ENCODE assay signal across 17 mouse cellular contexts in genomic region chr6:15910420-15911167, GRCm38 (mm10).
A peak's percentile ranks its signal among the peaks of the same experiment; 100 is the strongest.
DNase-seq lines count a peak whose midpoint lies in the region; ATAC-seq and TF ChIP-seq lines count a peak whose summit lies in the region.
"Had no signal": no experiment of that assay in that cellular context is flagged by ENCODE, and none has a peak within 500 bp of the region (broad histone marks: within the 10 kb centered on the region; RNA-seq: fewer than 3 reads in every experiment).

No protein-coding gene starts in this region.

- TF ChIP-seq CTCF in stomach, postnatal 0 days (IDR thresholded peaks at IDR 0.05; ENCODE audit: low read depth) = no peak

- peak; percentile 64; the same call in 1 of the 2 replicates for ATAC-seq in hindbrain, embryonic 11.5 days (ENCODE audit: low FRiP score)
- peak; percentile 37; the same call in 1 of the 2 replicates for ATAC-seq in stomach, embryonic 14.5 days (ENCODE audit: insufficient number of reproducible peaks, insufficient read depth, low FRiP score, low read depth)
- no peak for ATAC-seq in stomach, postnatal 0 days (ENCODE audit: low FRiP score, low TSS enrichment)
- ATAC-seq in limb, embryonic 12.5 days (ENCODE audit: insufficient number of reproducible peaks, insufficient read depth, low FRiP score, low TSS enrichment, low read depth) = peak; percentile 37; the same call in 1 of the 2 replicates
- ATAC-seq: inflammation-experienced regulatory T-cells, adult 6 months had no signal

- no peak overlapping the region for H3K4me3 ChIP-seq in hindbrain, embryonic 11.5 days (ENCODE audit: low read depth, low read length)
- H3K4me3 ChIP-seq in hindbrain, embryonic 10.5 days = no peak overlapping the region
- H3K4me3 ChIP-seq in stomach, embryonic 14.5 days (ENCODE audit: low read depth, low read length) = no peak overlapping the region
- no peak overlapping the region for H3K4me3 ChIP-seq in stomach, postnatal 0 days (ENCODE audit: low read depth, low read length)
- no peak overlapping the region for H3K4me3 ChIP-seq in limb, embryonic 12.5 days (replicated peaks)
- H3K4me3 ChIP-seq: layer of hippocampus, adult 2 months; left cerebral cortex, adult 2 months; limb, embryonic 15.5 days had no signal

- 46% methylated on average over 1 of the region's 1 CpGs for WGBS in hindbrain, embryonic 11.5 days
- WGBS in hindbrain, embryonic 10.5 days = 59% methylated on average over 1 of the region's 1 CpGs
- WGBS in stomach, embryonic 14.5 days = 48% methylated on average over 1 of the region's 1 CpGs
- 60% methylated on average over 1 of the region's 1 CpGs for WGBS in stomach, postnatal 0 days
- WGBS in limb, embryonic 12.5 days = 58% methylated on average over 1 of the region's 1 CpGs

- no peaks in the 10 kb centered on the region for H3K36me3 ChIP-seq in hindbrain, embryonic 11.5 days (ENCODE audit: control insufficient read depth, insufficient read depth, low read length)
- no peaks in the 10 kb centered on the region for H3K36me3 ChIP-seq in hindbrain, embryonic 10.5 days
- H3K36me3 ChIP-seq in stomach, embryonic 14.5 days (ENCODE audit: control insufficient read depth, insufficient read depth, low read length) = no peaks in the 10 kb centered on the region
- no peaks in the 10 kb centered on the region for H3K36me3 ChIP-seq in stomach, postnatal 0 days (ENCODE audit: control insufficient read depth, insufficient read depth, low read length)
- no peaks in the 10 kb centered on the region for H3K36me3 ChIP-seq in limb, embryonic 12.5 days
- H3K36me3 ChIP-seq: G1E; limb, embryonic 15.5 days had no signal

- H3K27ac ChIP-seq in hindbrain, embryonic 11.5 days (ENCODE audit: low read depth, low read length) = no peak overlapping the region
- H3K27ac ChIP-seq in hindbrain, embryonic 10.5 days = no peak overlapping the region
- H3K27ac ChIP-seq in stomach, embryonic 14.5 days (ENCODE audit: low read length) = no peak overlapping the region
- no peak overlapping the region for H3K27ac ChIP-seq in stomach, postnatal 0 days (replicated peaks)
- no peak overlapping the region for H3K27ac ChIP-seq in limb, embryonic 12.5 days
- H3K27ac ChIP-seq: kidney, postnatal 0 days; layer of hippocampus, adult 2 months; left cerebral cortex, adult 2 months; limb, embryonic 15.5 days had no signal

- no peak overlapping the region for H3K4me2 ChIP-seq in hindbrain, embryonic 11.5 days (replicated peaks; ENCODE audit: low read depth, low read length)
- H3K4me2 ChIP-seq in stomach, embryonic 14.5 days (replicated peaks; ENCODE audit: low read depth, low read length) = no peak overlapping the region
- H3K4me2 ChIP-seq in stomach, postnatal 0 days (replicated peaks; ENCODE audit: low read depth) = no peak overlapping the region
- H3K4me2 ChIP-seq in limb, embryonic 12.5 days = no peak overlapping the region
- H3K4me2 ChIP-seq: limb, embryonic 15.5 days; lung, embryonic 14.5 days had no signal

- no peak overlapping the region for H3K9ac ChIP-seq in hindbrain, embryonic 11.5 days (ENCODE audit: low read depth, low read length)
- H3K9ac ChIP-seq in stomach, embryonic 14.5 days (replicated peaks; ENCODE audit: low read depth, low read length) = no peak overlapping the region
- no peak overlapping the region for H3K9ac ChIP-seq in stomach, postnatal 0 days (ENCODE audit: low read length)
- no peak overlapping the region for H3K9ac ChIP-seq in limb, embryonic 12.5 days (replicated peaks)
- H3K9ac ChIP-seq: limb, embryonic 15.5 days; lung, embryonic 14.5 days had no signal

- DNase-seq in hindbrain, embryonic 11.5 days (ENCODE audit: low spot score) = no peak
- no peak for DNase-seq in hindbrain, embryonic 10.5 days (ENCODE audit: low spot score)
- DNase-seq in stomach, postnatal 0 days (ENCODE audit: low spot score) = no peak
- DNase-seq in layer of hippocampus, adult 9-10 months (ENCODE audit: low spot score) = no peak
- DNase-seq in cerebellum, postnatal 36 days = no peak
- DNase-seq: cerebellum, adult 11 months; gastrocnemius, postnatal 36 days; lung, embryonic 14.5 days; thymus, postnatal 14 days had no signal

- H3K4me1 ChIP-seq in hindbrain, embryonic 11.5 days (replicated peaks; ENCODE audit: control insufficient read depth, insufficient read depth, low read length) = no peaks in the 10 kb centered on the region
- H3K4me1 ChIP-seq in hindbrain, embryonic 10.5 days (replicated peaks) = 0 out of 2 replicates have a peak, but pooled peaks cover 2% of the 10 kb centered on the region
- no peaks in the 10 kb centered on the region for H3K4me1 ChIP-seq in stomach, embryonic 14.5 days (ENCODE audit: control insufficient read depth, insufficient read depth, low read length)
- H3K4me1 ChIP-seq in stomach, postnatal 0 days (replicated peaks; ENCODE audit: control insufficient read depth, insufficient read depth) = no peaks in the 10 kb centered on the region
- H3K4me1 ChIP-seq in limb, embryonic 12.5 days (replicated peaks) = no peaks in the 10 kb centered on the region
- H3K4me1 ChIP-seq: limb, embryonic 15.5 days had no signal

- no peaks in the 10 kb centered on the region for H3K9me3 ChIP-seq in hindbrain, embryonic 11.5 days (ENCODE audit: control insufficient read depth, low read length)
- H3K9me3 ChIP-seq in hindbrain, embryonic 10.5 days = no peaks in the 10 kb centered on the region
- H3K9me3 ChIP-seq in stomach, embryonic 14.5 days (ENCODE audit: control insufficient read depth, low read depth, low read length) = no peaks in the 10 kb centered on the region
- H3K9me3 ChIP-seq in stomach, postnatal 0 days (ENCODE audit: control insufficient read depth, low read length) = no peaks in the 10 kb centered on the region
- no peaks in the 10 kb centered on the region for H3K9me3 ChIP-seq in limb, embryonic 12.5 days
- H3K9me3 ChIP-seq: limb, embryonic 15.5 days had no signal

- TF ChIP-seq EP300 in stomach, postnatal 0 days (optimal IDR thresholded peaks at IDR 0.05) = no peak

- no peaks in the 10 kb centered on the region for H3K27me3 ChIP-seq in hindbrain, embryonic 11.5 days (ENCODE audit: control insufficient read depth, insufficient read depth, low read length)
- no peaks in the 10 kb centered on the region for H3K27me3 ChIP-seq in hindbrain, embryonic 10.5 days (ENCODE audit: insufficient read depth, poor library complexity, severe bottlenecking)
- no peaks in the 10 kb centered on the region for H3K27me3 ChIP-seq in stomach, embryonic 14.5 days (ENCODE audit: control insufficient read depth, insufficient read depth, low read length)
- H3K27me3 ChIP-seq in stomach, postnatal 0 days (ENCODE audit: control insufficient read depth, insufficient read depth, low read length) = no peaks in the 10 kb centered on the region
- no peaks in the 10 kb centered on the region for H3K27me3 ChIP-seq in limb, embryonic 12.5 days
- H3K27me3 ChIP-seq: limb, embryonic 15.5 days had no signal
